Mouse (Mus musculus): ENCODE results near the gene Cep72. TPM values are rescaled to one million over a fixed set of nuclear protein-coding genes. Genes with fewer than 3 reads are reported as not detected.

Cep72 gene
- polyA plus RNA-seq (2015; fragmentation: Nextera tagmentation; extraction: Ambion mirVana) = 7.2 and 9.0 TPM in 2 replicates

GRCm38 (mm10) chr13:74061613-74062377, at the start of gene Cep72:
TSS of gene Cep72 (minus strand) at chr13:74062299.

GRCm38 (mm10) chr13:74008948-74009718, 53.0 kb downstream of the Cep72 start, which contains the start of gene Tppp:
TSS of gene Tppp (plus strand) at chr13:74009407.

Other genes with a start within 250 kb of the Cep72 start
- 1.9 and 2.0 TPM in 2 replicates for gene Nkd2, start 214.7 kb downstream of the Cep72 start, polyA plus RNA-seq (2015; fragmentation: Nextera tagmentation; extraction: Ambion mirVana)
- gene Trip13, start 124.5 kb downstream of the Cep72 start, polyA plus RNA-seq (2015; fragmentation: Nextera tagmentation; extraction: Ambion mirVana) = 24.8 and 27.7 TPM in 2 replicates
- 24.6 and 27.9 TPM in 2 replicates for gene Brd9, start 124.5 kb downstream of the Cep72 start, polyA plus RNA-seq (2015; fragmentation: Nextera tagmentation; extraction: Ambion mirVana)
- not detected in 2 replicates for gene Zdhhc11, start 98.4 kb downstream of the Cep72 start, polyA plus RNA-seq (2015; fragmentation: Nextera tagmentation; extraction: Ambion mirVana)
- 0.36 and 0.63 TPM in 2 replicates for gene Tppp, start 52.9 kb downstream of the Cep72 start, polyA plus RNA-seq (2015; fragmentation: Nextera tagmentation; extraction: Ambion mirVana)
- gene Slc9a3, start 59.2 kb upstream of the Cep72 start, polyA plus RNA-seq (2015; fragmentation: Nextera tagmentation; extraction: Ambion mirVana) = not detected in 2 replicates
- gene Exoc3, start 146.4 kb upstream of the Cep72 start, polyA plus RNA-seq (2015; fragmentation: Nextera tagmentation; extraction: Ambion mirVana) = 30.9 and 34.4 TPM in 2 replicates
- 0.10 and 0.13 TPM in 2 replicates for gene Ahrr, start 230.0 kb upstream of the Cep72 start, polyA plus RNA-seq (2015; fragmentation: Nextera tagmentation; extraction: Ambion mirVana)